Mouse (Mus musculus): ENCODE measurements around the gene Rela. TPM values are rescaled to one million over a fixed set of nuclear protein-coding genes. Genes with fewer than 3 reads are reported as not detected.
A peak's percentile ranks its signal among the peaks of the same experiment; 100 is the strongest.

Rela gene
- polyA plus RNA-seq, 1 experiment from 2014 or later: 28.7 TPM

- Histone ChIP-seq H3K27me3 (ENCODE audit: control insufficient read depth, insufficient read depth, low read length) (no peaks in the 10 kb centered on the region), H3K4me1 (replicated peaks; ENCODE audit: control insufficient read depth, insufficient read depth) (no peaks in the 10 kb centered on the region), H3K36me3 (ENCODE audit: control insufficient read depth, insufficient read depth, low read length) (peaks cover 34% of the 10 kb centered on the region), H3K9ac (ENCODE audit: low read length) (no peak overlapping the region; the same call in 1 of the 2 replicates), H3K27ac (replicated peaks) (peak overlapping the region; percentile 87), H3K4me2 (replicated peaks; ENCODE audit: low read depth) (no peak overlapping the region), H3K9me3 (ENCODE audit: control insufficient read depth, low read length) (no peaks in the 10 kb centered on the region), H3K4me3 (ENCODE audit: low read depth, low read length) (no peak overlapping the region)
- no peak for DNase-seq (ENCODE audit: low spot score)
- no peak for ATAC-seq (ENCODE audit: low FRiP score, low TSS enrichment)
- no peak for TF ChIP-seq CTCF (IDR thresholded peaks at IDR 0.05; ENCODE audit: low read depth)
- 91% methylated on average over 6 of the region's 6 CpGs for WGBS
These were observed 10.5 kb downstream of the Rela start for GRCm38 (mm10) chr19:5647791-5648190.

DNA sequence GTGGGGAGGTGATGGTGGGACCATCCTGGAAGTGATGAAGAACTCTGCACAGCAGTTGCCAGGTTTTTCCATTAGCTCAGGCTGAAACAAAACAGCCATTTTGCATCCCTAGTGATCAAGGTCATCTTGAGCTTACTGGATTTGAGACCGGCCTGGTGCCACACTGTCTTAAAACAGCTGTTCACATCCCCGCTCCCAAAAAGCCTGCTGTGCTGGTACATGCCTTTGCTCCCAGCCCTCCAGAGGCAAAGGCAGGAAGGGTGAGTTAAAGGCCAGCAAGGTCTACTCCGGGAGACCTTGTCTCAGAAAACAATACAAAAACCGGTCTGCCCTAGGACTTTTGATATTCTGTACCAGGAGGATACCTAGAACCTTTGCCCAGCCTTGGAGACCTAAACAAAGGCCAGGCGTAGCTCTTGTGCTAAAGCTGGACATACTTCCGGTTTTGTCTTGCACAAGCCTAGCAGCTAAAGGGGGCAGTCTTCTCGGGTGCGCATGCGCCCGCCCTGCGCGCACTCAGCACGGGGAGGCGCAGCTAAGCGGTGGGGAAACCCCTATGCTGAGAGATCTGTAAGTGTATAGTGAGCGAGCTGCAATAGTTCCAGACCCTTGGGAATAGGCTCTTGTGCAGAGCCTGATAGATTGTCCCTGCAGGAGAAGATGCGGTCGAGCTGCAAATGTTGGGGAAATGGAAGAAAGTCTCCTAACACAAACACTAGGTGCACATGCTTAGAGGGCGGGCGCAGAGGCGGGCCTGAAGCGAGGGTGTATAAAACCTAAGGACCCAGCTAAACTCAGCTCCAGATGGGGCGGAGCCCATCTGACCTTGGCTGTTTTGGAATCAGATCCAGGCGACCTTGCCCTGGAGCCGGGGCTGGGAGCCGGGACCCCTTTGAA is 11.4 kb downstream of the Rela start:
- peak; percentile 63 for TF ChIP-seq CTCF (IDR thresholded peaks at IDR 0.05; ENCODE audit: low read depth)
- no peak for TF ChIP-seq EP300 (optimal IDR thresholded peaks at IDR 0.05)
- peak; percentile 86 for DNase-seq (ENCODE audit: low spot score)
- Histone ChIP-seq H3K27me3 (ENCODE audit: control insufficient read depth, insufficient read depth, low read length) (no peaks in the 10 kb centered on the region), H3K4me1 (replicated peaks; ENCODE audit: control insufficient read depth, insufficient read depth) (no peaks in the 10 kb centered on the region), H3K4me2 (replicated peaks; ENCODE audit: low read depth) (peak overlapping the region; percentile 62), H3K9ac (ENCODE audit: low read length) (peak overlapping the region; percentile 45), H3K36me3 (ENCODE audit: control insufficient read depth, insufficient read depth, low read length) (peaks cover 32% of the 10 kb centered on the region), H3K9me3 (ENCODE audit: control insufficient read depth, low read length) (no peaks in the 10 kb centered on the region), H3K4me3 (ENCODE audit: low read depth, low read length) (peak overlapping the region; percentile 22), H3K27ac (replicated peaks) (peak overlapping the region; percentile 87)
- peak; percentile 89 for ATAC-seq (ENCODE audit: low FRiP score, low TSS enrichment)
- WGBS: 6% methylated on average over 26 of the region's 26 CpGs

DNA sequence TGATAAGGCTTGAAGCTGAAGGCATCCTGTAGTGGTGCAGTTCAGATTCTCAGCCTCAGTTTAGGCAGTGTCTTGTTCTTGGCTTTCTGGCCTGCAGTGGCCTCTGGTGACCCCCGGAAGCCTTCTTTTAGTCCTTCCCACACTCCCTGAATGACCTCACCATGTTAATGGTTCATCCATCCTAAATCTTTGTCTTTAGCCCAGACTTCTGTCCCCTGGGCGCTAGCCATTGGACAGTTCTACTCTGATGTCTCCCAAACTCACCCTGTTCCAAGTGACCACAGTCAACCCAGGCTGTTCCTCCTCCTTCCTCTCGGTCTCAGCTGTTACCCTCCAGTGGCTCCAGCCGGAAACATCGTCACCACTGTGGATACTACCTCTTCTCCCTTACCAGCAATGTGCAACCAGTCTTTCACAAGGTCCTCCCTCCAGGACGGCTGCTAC is 12.0 kb downstream of the Rela start:
- Histone ChIP-seq H3K36me3 (ENCODE audit: control insufficient read depth, insufficient read depth, low read length) (peaks cover 32% of the 10 kb centered on the region), H3K27me3 (ENCODE audit: control insufficient read depth, insufficient read depth, low read length) (no peaks in the 10 kb centered on the region), H3K27ac (replicated peaks) (peak overlapping the region; percentile 87), H3K9ac (ENCODE audit: low read length) (peak overlapping the region; percentile 45), H3K4me3 (ENCODE audit: low read depth, low read length) (peak overlapping the region; percentile 22), H3K9me3 (ENCODE audit: control insufficient read depth, low read length) (no peaks in the 10 kb centered on the region), H3K4me1 (replicated peaks; ENCODE audit: control insufficient read depth, insufficient read depth) (no peaks in the 10 kb centered on the region), H3K4me2 (replicated peaks; ENCODE audit: low read depth) (peak overlapping the region; percentile 62)
- DNase-seq (ENCODE audit: low spot score) (no peak), ATAC-seq (ENCODE audit: low FRiP score, low TSS enrichment) (peak; percentile 4; the same call in 1 of the 2 replicates)
- TF ChIP-seq CTCF (IDR thresholded peaks at IDR 0.05; ENCODE audit: low read depth): no peak
- no peak for TF ChIP-seq EP300 (optimal IDR thresholded peaks at IDR 0.05)
- 52% methylated on average over 6 of the region's 6 CpGs for WGBS

- DNase-seq (ENCODE audit: low spot score) (no peak), ATAC-seq (ENCODE audit: low FRiP score, low TSS enrichment) (no peak)
- WGBS: 71% methylated on average over 13 of the region's 13 CpGs
- Histone ChIP-seq H3K4me1 (replicated peaks; ENCODE audit: control insufficient read depth, insufficient read depth) (no peaks in the 10 kb centered on the region), H3K9ac (ENCODE audit: low read length) (no peak overlapping the region), H3K4me2 (replicated peaks; ENCODE audit: low read depth) (no peak overlapping the region), H3K36me3 (ENCODE audit: control insufficient read depth, insufficient read depth, low read length) (peaks cover 17% of the 10 kb centered on the region), H3K9me3 (ENCODE audit: control insufficient read depth, low read length) (no peaks in the 10 kb centered on the region), H3K4me3 (ENCODE audit: low read depth, low read length) (no peak overlapping the region), H3K27ac (replicated peaks) (no peak overlapping the region), H3K27me3 (ENCODE audit: control insufficient read depth, insufficient read depth, low read length) (no peaks in the 10 kb centered on the region)
- TF ChIP-seq CTCF (IDR thresholded peaks at IDR 0.05; ENCODE audit: low read depth): no peak
- no peak for TF ChIP-seq EP300 (optimal IDR thresholded peaks at IDR 0.05)
These were observed 14.4 kb downstream of the Rela start for GRCm38 (mm10) chr19:5651502-5652274.

DNA sequence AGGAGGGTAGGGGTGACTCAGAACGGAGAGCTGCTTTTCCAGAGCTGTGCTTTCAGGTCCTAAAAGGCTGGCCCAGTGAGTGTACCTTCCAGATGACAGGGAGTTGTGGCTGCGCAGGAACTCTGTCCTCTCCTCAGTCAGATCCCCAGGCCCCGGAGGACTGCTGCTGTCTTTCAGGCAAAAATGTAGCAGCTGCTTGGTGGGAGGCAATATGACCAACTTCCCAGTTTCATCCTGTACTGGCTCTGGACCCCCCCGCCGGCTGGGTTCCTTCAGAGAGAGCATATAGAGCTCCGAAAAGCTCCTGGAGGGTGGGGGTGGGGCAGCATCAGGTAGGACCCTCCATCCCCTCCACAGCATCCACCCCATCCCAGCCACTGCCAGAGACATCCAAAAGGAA is 15.3 kb downstream of the Rela start:
- Histone ChIP-seq H3K27ac (replicated peaks) (no peak overlapping the region), H3K4me3 (ENCODE audit: low read depth, low read length) (no peak overlapping the region), H3K36me3 (ENCODE audit: control insufficient read depth, insufficient read depth, low read length) (peaks cover 11% of the 10 kb centered on the region; the same call in 1 of the 2 replicates), H3K9me3 (ENCODE audit: control insufficient read depth, low read length) (no peaks in the 10 kb centered on the region), H3K9ac (ENCODE audit: low read length) (no peak overlapping the region), H3K4me1 (replicated peaks; ENCODE audit: control insufficient read depth, insufficient read depth) (no peaks in the 10 kb centered on the region), H3K27me3 (ENCODE audit: control insufficient read depth, insufficient read depth, low read length) (no peaks in the 10 kb centered on the region), H3K4me2 (replicated peaks; ENCODE audit: low read depth) (no peak overlapping the region)
- ATAC-seq (ENCODE audit: low FRiP score, low TSS enrichment) (no peak), DNase-seq (ENCODE audit: low spot score) (no peak)
- 89% methylated on average over 6 of the region's 6 CpGs for WGBS
- TF ChIP-seq CTCF (IDR thresholded peaks at IDR 0.05; ENCODE audit: low read depth) (no peak), EP300 (optimal IDR thresholded peaks at IDR 0.05) (no peak)

Data from stomach, postnatal 0 days (tissue).